Mouse (Mus musculus): ENCODE results near the gene Adam33.

The Adam33 gene

DNA sequence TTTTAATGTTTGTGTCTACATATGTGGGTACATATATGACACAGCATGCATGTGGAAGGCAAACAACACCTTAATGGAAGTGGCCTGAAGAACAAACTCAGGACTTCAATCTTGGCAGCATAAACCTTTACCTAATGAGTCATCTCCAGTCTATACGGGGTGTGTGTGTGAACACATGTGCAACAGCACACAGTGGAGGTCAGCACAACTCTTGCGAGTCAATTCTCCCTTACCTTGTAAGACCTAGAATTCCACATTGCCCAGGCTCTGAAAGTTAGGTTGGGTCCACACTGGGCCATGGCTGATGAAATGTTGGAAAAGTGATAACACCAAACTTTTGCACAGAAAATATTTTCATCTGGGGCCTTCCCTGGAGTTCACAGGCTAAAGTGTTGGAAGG is 33.1 kb downstream of the Adam33 start:
- in situ Hi-C loops (cut with MboI, MseI): no loop called here

DNA sequence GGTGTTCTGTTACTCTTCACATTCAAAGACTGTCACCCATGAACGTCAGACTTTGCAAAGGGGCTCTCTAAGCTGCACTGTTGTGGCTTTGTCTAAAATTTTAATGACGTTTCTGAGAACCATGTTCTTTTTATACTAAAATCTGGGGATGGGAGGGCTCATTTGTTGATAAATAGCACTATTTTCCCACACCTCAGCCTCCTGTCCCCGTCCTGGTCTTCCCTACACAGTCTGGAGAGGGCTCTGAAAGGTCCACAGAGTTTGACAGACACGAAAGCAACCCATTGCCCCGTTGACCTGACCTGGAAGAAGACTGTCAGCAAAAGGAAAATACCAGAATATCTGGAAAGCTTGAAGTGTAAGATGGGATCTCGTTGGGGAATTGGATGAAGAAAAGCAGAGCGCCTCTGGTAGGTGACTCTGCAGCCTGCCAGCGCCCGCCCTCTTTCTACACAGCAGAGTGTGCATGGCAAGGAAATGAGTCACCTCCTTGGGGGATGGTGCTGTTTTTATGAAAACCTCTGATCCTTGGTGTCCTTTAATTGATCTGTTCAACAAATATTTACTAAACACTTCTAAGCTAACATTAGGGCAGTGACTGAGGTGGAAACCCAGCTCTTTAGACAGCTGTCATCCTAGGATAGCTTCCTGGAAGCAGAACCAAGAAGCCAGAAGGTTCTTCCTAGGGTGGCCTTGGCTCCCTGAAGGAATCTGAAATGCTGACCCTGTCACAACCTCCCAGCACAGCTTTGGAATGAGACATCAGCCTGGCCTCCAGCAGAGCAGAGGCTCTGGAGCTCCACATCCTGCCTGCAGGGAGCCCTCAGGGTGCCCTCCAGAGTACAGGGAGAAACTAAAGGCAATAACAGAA is 34.3 kb downstream of the Adam33 start:
- in situ Hi-C loops (cut with MboI, MseI): no loop called here

DNA sequence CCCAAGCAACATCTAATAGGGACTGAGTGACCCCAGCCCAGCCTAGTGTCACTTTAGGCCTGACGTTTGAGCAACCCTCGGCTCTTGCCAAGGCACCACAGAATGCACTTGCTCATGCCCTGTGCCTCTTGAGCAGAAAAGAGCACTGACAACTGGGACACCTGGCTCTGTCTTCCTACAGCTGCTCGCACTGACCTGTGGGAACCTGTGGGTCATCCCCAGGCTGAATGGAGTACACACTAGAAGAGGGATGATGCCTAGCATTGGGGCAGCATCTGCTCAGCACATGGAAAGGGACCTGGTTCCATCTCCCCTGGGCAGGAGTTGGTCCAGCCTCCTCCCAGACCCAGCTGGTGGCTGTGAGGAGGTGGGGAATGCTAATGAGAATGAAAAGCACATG is 36.7 kb downstream of the Adam33 start:
- in situ Hi-C loops (cut with MboI, MseI): no loop called here

DNA sequence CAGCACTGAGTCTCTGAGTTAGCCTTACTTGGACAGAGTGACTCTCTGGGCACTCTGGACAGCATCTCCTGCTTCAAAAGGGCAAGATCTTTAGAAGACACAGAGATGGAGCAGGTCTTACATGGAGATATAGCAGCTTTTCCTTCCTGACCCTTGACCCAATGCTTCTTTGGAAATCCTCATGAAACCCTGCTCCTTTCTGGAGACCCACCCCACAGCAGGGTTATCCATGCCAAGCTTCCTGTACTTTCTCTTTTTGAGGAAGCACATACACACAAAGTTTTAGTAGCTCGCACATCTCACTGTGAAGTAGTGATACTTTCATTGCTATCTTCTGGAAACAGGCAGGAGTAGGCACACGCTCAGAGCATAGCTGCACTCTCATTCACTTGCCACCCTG is 38.4 kb downstream of the Adam33 start:
- in situ Hi-C loops (cut with MboI, MseI): no loop called here

DNA sequence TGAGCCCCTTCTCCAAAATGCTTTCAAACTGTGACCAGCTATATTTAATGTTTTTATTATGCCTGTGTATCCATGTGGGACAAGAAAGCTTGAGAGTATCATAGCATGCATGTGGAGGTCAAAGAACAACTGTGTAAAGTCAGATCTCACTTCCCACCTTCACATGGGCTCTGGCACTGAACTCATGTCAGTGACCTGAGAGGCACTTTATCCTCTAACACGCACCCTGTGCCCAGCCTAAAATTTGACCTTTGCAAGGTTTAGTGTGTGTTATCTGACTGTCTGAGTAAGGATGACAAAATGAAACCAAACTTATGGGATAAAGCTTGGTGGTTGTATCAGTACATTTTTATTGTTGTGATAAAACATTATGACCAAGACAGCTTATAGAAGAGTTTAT is 53.0 kb downstream of the Adam33 start:
- in situ Hi-C loops (cut with MboI, MseI): no loop called here

DNA sequence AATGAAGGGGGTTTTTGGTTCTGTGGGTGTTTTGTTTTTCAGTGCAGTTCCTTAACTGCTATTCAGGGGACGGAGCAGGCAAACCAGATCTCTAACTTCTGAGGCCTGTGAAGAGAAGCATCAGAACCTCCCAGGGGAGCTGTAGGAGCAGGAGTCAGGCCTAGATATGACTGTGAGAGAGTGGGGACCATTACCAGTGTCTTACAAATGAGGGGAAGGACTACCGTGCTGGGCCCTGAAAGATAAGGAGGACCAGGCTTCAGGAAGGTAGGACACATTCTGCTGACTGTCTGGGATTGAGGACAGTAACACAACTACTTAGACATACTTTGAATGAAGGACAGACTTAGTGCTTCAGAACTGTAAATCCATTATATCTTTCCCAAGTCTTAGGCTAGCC is 54.5 kb downstream of the Adam33 start:
- in situ Hi-C loops (cut with MboI, MseI): no loop called here

All from regulatory T cell (primary cell).